Mouse (Mus musculus): ENCODE measurements at regions not wholly inside any gene's neighbourhood (a gene's known extent, or its start where the extent isn't known, plus 50 kb on each side); places are given as distances from the start of the nearest gene placed in this dataset.

GRCm38 (mm10) chr10:87747846-87748552 lies 110.1 kb upstream of the Igf1 start:
- WGBS: 82% methylated on average over 2 of the region's 2 CpGs
- Histone ChIP-seq H3K4me3 (ENCODE audit: low read depth, low read length) (no peak overlapping the region), H3K27ac (ENCODE audit: low read depth, low read length) (no peak overlapping the region), H3K9me3 (ENCODE audit: control insufficient read depth, low read length) (no peaks in the 10 kb centered on the region), H3K4me2 (no peak overlapping the region), H3K4me1 (replicated peaks; ENCODE audit: control insufficient read depth, insufficient read depth, low read length) (no peaks in the 10 kb centered on the region), H3K27me3 (replicated peaks; ENCODE audit: control insufficient read depth, insufficient read depth, low read length) (no peaks in the 10 kb centered on the region), H3K9ac (ENCODE audit: low read depth, low read length) (no peak overlapping the region), H3K36me3 (ENCODE audit: control insufficient read depth, insufficient read depth, low read length) (no peaks in the 10 kb centered on the region)
- DNase-seq (ENCODE audit: low spot score) (no peak), ATAC-seq (replicated peaks; ENCODE audit: low FRiP score) (no peak)

GRCm38 (mm10) chr10:87748631-87749193 lies 109.4 kb upstream of the Igf1 start:
- no peak overlapping the region for H3K9ac ChIP-seq (ENCODE audit: low read depth, low read length)
- 83% methylated on average over 4 of the region's 4 CpGs for WGBS

DNA sequence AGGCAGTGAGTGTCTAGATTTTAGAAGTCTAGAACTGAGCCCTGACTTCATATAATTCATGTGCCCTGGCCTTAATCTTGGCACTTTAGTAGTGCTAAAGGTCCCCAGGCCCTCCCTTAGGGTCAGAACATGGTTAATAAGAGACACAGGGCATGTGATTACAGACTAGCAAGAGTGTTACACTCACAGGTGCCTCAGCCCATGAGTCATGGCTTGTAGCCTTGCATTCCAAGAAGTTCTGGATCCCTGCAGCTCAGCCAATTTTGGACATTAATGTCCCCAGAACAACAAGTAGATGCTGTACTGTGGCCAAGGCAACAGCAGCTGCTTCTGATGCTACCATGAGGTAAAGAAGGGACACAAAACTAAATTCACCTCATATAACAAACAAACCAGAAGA lies 107.7 kb upstream of the Igf1 start:
- H3K4me1 ChIP-seq (replicated peaks; ENCODE audit: control insufficient read depth, insufficient read depth, low read length): no peaks in the 10 kb centered on the region
- no peak overlapping the region for H3K27ac ChIP-seq (ENCODE audit: low read depth, low read length)
- ATAC-seq (replicated peaks; ENCODE audit: low FRiP score) (no peak), DNase-seq (ENCODE audit: low spot score) (no peak)
- no peaks in the 10 kb centered on the region for H3K27me3 ChIP-seq (replicated peaks; ENCODE audit: control insufficient read depth, insufficient read depth, low read length)
- H3K9ac ChIP-seq (ENCODE audit: low read depth, low read length): no peak overlapping the region
- no peak overlapping the region for H3K4me3 ChIP-seq (ENCODE audit: low read depth, low read length)
- H3K9me3 ChIP-seq (ENCODE audit: control insufficient read depth, low read length): no peaks in the 10 kb centered on the region
- H3K4me2 ChIP-seq: no peak overlapping the region
- no peaks in the 10 kb centered on the region for H3K36me3 ChIP-seq (ENCODE audit: control insufficient read depth, insufficient read depth, low read length)

More at GRCm38 (mm10) chr10:87748631-87749193, 109.4 kb upstream of the Igf1 start:
- no peak overlapping the region for H3K4me2 ChIP-seq
- no peak overlapping the region for H3K27ac ChIP-seq (ENCODE audit: low read depth, low read length)
- H3K27me3 ChIP-seq (replicated peaks; ENCODE audit: control insufficient read depth, insufficient read depth, low read length): no peaks in the 10 kb centered on the region
- no peaks in the 10 kb centered on the region for H3K36me3 ChIP-seq (ENCODE audit: control insufficient read depth, insufficient read depth, low read length)
- DNase-seq (ENCODE audit: low spot score) (no peak), ATAC-seq (replicated peaks; ENCODE audit: low FRiP score) (no peak)
- no peaks in the 10 kb centered on the region for H3K9me3 ChIP-seq (ENCODE audit: control insufficient read depth, low read length)
- H3K4me3 ChIP-seq (ENCODE audit: low read depth, low read length): no peak overlapping the region
- H3K4me1 ChIP-seq (replicated peaks; ENCODE audit: control insufficient read depth, insufficient read depth, low read length): no peaks in the 10 kb centered on the region

DNA sequence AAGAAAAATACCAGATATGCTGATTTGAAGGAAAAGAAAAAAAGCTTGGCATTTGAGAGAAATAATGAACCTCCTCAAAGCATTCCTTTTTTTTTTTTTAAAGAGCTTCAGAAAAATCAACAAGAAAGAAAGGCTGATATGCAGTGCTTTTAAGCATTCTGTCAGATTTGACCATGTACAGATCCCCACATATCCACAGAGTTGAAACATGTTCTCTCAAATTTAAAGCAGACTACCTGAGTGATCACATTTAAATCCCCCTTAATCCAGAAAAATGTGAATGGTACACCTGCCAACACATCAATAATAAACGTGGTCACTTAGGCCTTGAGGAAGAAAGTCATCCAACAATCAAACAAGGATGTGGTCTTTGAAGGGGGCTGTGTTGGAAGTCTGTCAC lies 107.1 kb upstream of the Igf1 start:
- Histone ChIP-seq H3K4me3 (ENCODE audit: low read depth, low read length) (no peak overlapping the region), H3K27ac (ENCODE audit: low read depth, low read length) (no peak overlapping the region), H3K9ac (ENCODE audit: low read depth, low read length) (no peak overlapping the region), H3K4me1 (replicated peaks; ENCODE audit: control insufficient read depth, insufficient read depth, low read length) (no peaks in the 10 kb centered on the region), H3K9me3 (ENCODE audit: control insufficient read depth, low read length) (no peaks in the 10 kb centered on the region), H3K36me3 (ENCODE audit: control insufficient read depth, insufficient read depth, low read length) (no peaks in the 10 kb centered on the region), H3K27me3 (replicated peaks; ENCODE audit: control insufficient read depth, insufficient read depth, low read length) (no peaks in the 10 kb centered on the region), H3K4me2 (no peak overlapping the region)
- DNase-seq (ENCODE audit: low spot score): no peak
- ATAC-seq (replicated peaks; ENCODE audit: low FRiP score): no peak
- 37% methylated on average over 1 of the region's 1 CpGs for WGBS

DNA sequence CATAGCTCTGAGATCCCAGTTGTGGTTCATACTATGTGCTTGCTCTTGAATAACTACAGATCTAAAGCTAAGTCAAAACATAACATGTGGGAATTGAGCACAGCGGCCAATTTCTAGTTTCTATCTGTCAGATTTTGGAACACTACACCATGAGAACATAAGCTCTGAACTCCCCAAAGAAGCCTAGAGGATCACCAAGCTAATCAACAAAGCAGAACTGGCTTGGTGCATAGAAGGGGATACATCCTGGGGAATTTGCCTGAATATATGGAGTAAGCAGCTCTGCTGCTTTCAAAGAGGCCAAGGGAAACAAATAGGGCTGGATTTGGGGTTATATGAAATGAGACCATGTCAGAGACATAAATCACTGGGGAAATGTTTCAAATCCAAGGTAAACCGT lies 105.9 kb upstream of the Igf1 start:
- H3K9me3 ChIP-seq (ENCODE audit: control insufficient read depth, low read length): no peaks in the 10 kb centered on the region
- DNase-seq (ENCODE audit: low spot score) (no peak), ATAC-seq (replicated peaks; ENCODE audit: low FRiP score) (no peak)
- no peaks in the 10 kb centered on the region for H3K4me1 ChIP-seq (replicated peaks; ENCODE audit: control insufficient read depth, insufficient read depth, low read length)
- WGBS: 75% methylated on average over 2 of the region's 2 CpGs
- H3K9ac ChIP-seq (ENCODE audit: low read depth, low read length): no peak overlapping the region
- H3K4me3 ChIP-seq (ENCODE audit: low read depth, low read length): no peak overlapping the region
- no peaks in the 10 kb centered on the region for H3K36me3 ChIP-seq (ENCODE audit: control insufficient read depth, insufficient read depth, low read length)
- no peak overlapping the region for H3K27ac ChIP-seq (ENCODE audit: low read depth, low read length)
- H3K4me2 ChIP-seq: no peak overlapping the region
- no peaks in the 10 kb centered on the region for H3K27me3 ChIP-seq (replicated peaks; ENCODE audit: control insufficient read depth, insufficient read depth, low read length)

- ATAC-seq (replicated peaks; ENCODE audit: low FRiP score) (no peak), DNase-seq (ENCODE audit: low spot score) (no peak)
- Histone ChIP-seq H3K9ac (ENCODE audit: low read depth, low read length) (no peak overlapping the region), H3K27ac (ENCODE audit: low read depth, low read length) (no peak overlapping the region), H3K4me1 (replicated peaks; ENCODE audit: control insufficient read depth, insufficient read depth, low read length) (no peaks in the 10 kb centered on the region), H3K4me2 (no peak overlapping the region), H3K36me3 (ENCODE audit: control insufficient read depth, insufficient read depth, low read length) (no peaks in the 10 kb centered on the region), H3K9me3 (ENCODE audit: control insufficient read depth, low read length) (no peaks in the 10 kb centered on the region), H3K4me3 (ENCODE audit: low read depth, low read length) (no peak overlapping the region), H3K27me3 (replicated peaks; ENCODE audit: control insufficient read depth, insufficient read depth, low read length) (no peaks in the 10 kb centered on the region)
- WGBS: 40% methylated on average over 1 of the region's 1 CpGs
Measured at GRCm38 (mm10) chr10:87753483-87753882, 104.6 kb upstream of the Igf1 start.

- Histone ChIP-seq H3K27me3 (replicated peaks; ENCODE audit: control insufficient read depth, insufficient read depth, low read length) (no peaks in the 10 kb centered on the region), H3K4me2 (no peak overlapping the region), H3K4me1 (replicated peaks; ENCODE audit: control insufficient read depth, insufficient read depth, low read length) (no peaks in the 10 kb centered on the region), H3K4me3 (ENCODE audit: low read depth, low read length) (no peak overlapping the region), H3K27ac (ENCODE audit: low read depth, low read length) (no peak overlapping the region), H3K9ac (ENCODE audit: low read depth, low read length) (no peak overlapping the region), H3K36me3 (ENCODE audit: control insufficient read depth, insufficient read depth, low read length) (no peaks in the 10 kb centered on the region), H3K9me3 (ENCODE audit: control insufficient read depth, low read length) (no peaks in the 10 kb centered on the region)
- DNase-seq (ENCODE audit: low spot score) (no peak), ATAC-seq (replicated peaks; ENCODE audit: low FRiP score) (no peak)
- WGBS: 79% methylated on average over 5 of the region's 5 CpGs
Measured at GRCm38 (mm10) chr10:87761528-87762030, 96.5 kb upstream of the Igf1 start.

DNA sequence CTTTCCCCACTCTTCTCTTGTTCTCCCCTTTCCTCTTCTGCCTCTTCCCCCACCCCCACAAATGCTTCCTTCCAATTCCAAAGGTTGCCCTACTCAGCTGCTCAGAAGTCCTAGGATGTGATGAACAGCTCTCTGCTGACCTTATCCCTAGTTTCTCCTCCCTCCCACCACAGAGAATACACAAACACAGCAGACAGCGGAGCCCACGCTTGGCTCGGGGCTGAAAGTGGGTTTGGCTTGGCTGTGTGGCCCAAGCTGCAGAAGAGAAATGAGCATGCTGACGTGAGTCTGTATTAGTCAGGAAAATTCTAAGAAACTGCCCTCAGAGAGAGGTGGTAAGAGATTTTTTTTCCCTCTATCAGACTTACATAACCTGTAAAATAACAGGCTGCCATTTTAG lies 70.5 kb upstream of the Igf1 start:
- 55% methylated on average over 4 of the region's 4 CpGs for WGBS
- H3K36me3 ChIP-seq (ENCODE audit: control insufficient read depth, insufficient read depth, low read length): no peaks in the 10 kb centered on the region
- no peaks in the 10 kb centered on the region for H3K4me1 ChIP-seq (replicated peaks; ENCODE audit: control insufficient read depth, insufficient read depth, low read length)
- H3K9ac ChIP-seq (ENCODE audit: low read depth, low read length): no peak overlapping the region
- H3K4me2 ChIP-seq: no peak overlapping the region
- no peak overlapping the region for H3K4me3 ChIP-seq (ENCODE audit: low read depth, low read length)
- ATAC-seq (replicated peaks; ENCODE audit: low FRiP score) (no peak), DNase-seq (ENCODE audit: low spot score) (peak; percentile 32)
- no peaks in the 10 kb centered on the region for H3K27me3 ChIP-seq (replicated peaks; ENCODE audit: control insufficient read depth, insufficient read depth, low read length)
- no peak overlapping the region for H3K27ac ChIP-seq (ENCODE audit: low read depth, low read length)
- no peaks in the 10 kb centered on the region for H3K9me3 ChIP-seq (ENCODE audit: control insufficient read depth, low read length)

DNA sequence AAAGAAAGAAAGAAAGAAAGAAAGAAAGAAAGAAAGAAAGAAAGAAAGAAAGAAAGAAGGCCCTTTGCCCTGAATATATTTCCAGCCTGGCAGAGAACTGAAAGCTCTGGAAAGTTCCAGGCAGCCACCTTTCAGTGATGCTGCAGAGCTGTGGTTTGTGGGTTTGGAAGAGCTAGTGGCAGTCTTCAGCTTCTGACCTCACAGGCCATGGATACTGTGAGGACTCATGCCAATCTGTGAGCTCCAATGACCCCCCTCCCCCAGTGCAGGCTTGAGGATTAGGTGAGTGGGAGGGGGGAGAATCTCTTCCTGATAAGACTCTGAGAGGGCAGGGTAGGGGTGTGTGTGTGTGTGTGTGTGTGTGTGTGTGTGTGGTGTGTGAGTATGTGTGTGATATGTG lies 65.7 kb upstream of the Igf1 start:
- Histone ChIP-seq H3K9me3 (ENCODE audit: control insufficient read depth, low read length) (no peaks in the 10 kb centered on the region), H3K4me1 (replicated peaks; ENCODE audit: control insufficient read depth, insufficient read depth, low read length) (no peaks in the 10 kb centered on the region), H3K27ac (ENCODE audit: low read depth, low read length) (no peak overlapping the region), H3K9ac (ENCODE audit: low read depth, low read length) (no peak overlapping the region), H3K4me3 (ENCODE audit: low read depth, low read length) (no peak overlapping the region), H3K4me2 (no peak overlapping the region), H3K27me3 (replicated peaks; ENCODE audit: control insufficient read depth, insufficient read depth, low read length) (no peaks in the 10 kb centered on the region), H3K36me3 (ENCODE audit: control insufficient read depth, insufficient read depth, low read length) (no peaks in the 10 kb centered on the region)
- ATAC-seq (replicated peaks; ENCODE audit: low FRiP score): no peak
- DNase-seq (ENCODE audit: low spot score): no peak
